Mouse (Mus musculus) adrenal gland (tissue): ENCODE measurements around the gene Prph.

Experiments
- intact Hi-C: fragments of 180-260 bp; cut with DNase I; formaldehyde crosslinking; loops from one replicate; pipeline ENCODE4 v1.15.1; 2025
- microRNA-seq, 2 experiments: library from miRNA; unstranded; fragments of <30 nt; microRNA quantifications; one replicate each; pipeline ENCODE4; 2019

The Prph gene

GRCm38 (mm10) chr15:99096831-99097500 lies 42.0 kb downstream of the Prph start:
- intact Hi-C loops: no loop called here

GRCm38 (mm10) chr15:99097840-99098492 lies 43.0 kb downstream of the Prph start:
- intact Hi-C loops: no loop called here

GRCm38 (mm10) chr15:99098493-99098861 lies 43.5 kb downstream of the Prph start:
- intact Hi-C loops: no loop called here

GRCm38 (mm10) chr15:99099139-99099556 lies 44.2 kb downstream of the Prph start:
- intact Hi-C loops: no loop called here

- intact Hi-C loops: loop anchor here (10.0 kb wide), 1 partner anchor 45 kb away; the partner anchor contains the start of gene Prph
Measured at GRCm38 (mm10) chr15:99099984-99100383, 45.0 kb downstream of the Prph start.

- intact Hi-C loops: loop anchor here (10.0 kb wide), 1 partner anchor 50 kb away; the partner anchor contains the start of gene Prph
Measured at GRCm38 (mm10) chr15:99105238-99105637, 50.3 kb downstream of the Prph start.

GRCm38 (mm10) chr15:99107866-99108265 lies 52.9 kb downstream of the Prph start:
- intact Hi-C loops: loop anchor here (10.0 kb wide), 1 partner anchor 53 kb away; the partner anchor contains the start of gene Prph

Small RNAs within 50 kb of the gene (microRNA-seq; reads per million reads assigned to microRNA genes)
- gene Mir6960: 0 to 0.62 reads per million in 2 experiments
